Mouse (Mus musculus): Measurements from ENCODE around the gene Galr2. TPM values are rescaled to one million over a fixed set of nuclear protein-coding genes. Genes with fewer than 3 reads are reported as not detected.

Gene Galr2
- total RNA-seq, 1 experiment, result 1.8 TPM

GRCm38 (mm10) chr11:116307019-116307725, 26.4 kb downstream of the Galr2 start, which contains the start of gene Exoc7:
TSS of gene Exoc7 (minus strand) at chr11:116307233.
- in situ Hi-C loops (cut with MboI; ENCODE audit: low sequenced_read_pairs in 2 of 2, unreplicated experiment in 2 of 2), result no loop called here
- no peak for DNase-seq (ENCODE audit: low read depth, low spot score)
- Histone ChIP-seq H3K27ac (ENCODE audit: insufficient read depth, low read depth, low read length, poor library complexity, severe bottlenecking) (no peak within 1 kb of the TSS), H3K9me3 (ENCODE audit: control insufficient read depth, insufficient read depth, low read depth, low read length) (no peaks in the 10 kb centered on the region), H3K36me3 (ENCODE audit: control insufficient read depth, insufficient read depth, low read length, poor library complexity, severe bottlenecking) (peaks cover 6% of the 10 kb centered on the region), H3K4me1 (ENCODE audit: control insufficient read depth in 2 of 2, insufficient read depth in 2 of 2, low read length in 2 of 2, poor library complexity in 1 of 2) (peaks cover 0 to 6% of the 10 kb centered on the region in 2 experiments; a peak in 1 of 4 replicates), H3K9ac (ENCODE audit: insufficient read depth, low read depth, low read length, poor library complexity, severe bottlenecking) (peak within 1 kb of the TSS; percentile 76), H3K4me3 (ENCODE audit: insufficient read depth in 1 of 2, low read depth in 1 of 2, low read length in 2 of 2, poor library complexity in 1 of 2, severe bottlenecking in 1 of 2) (peak within 1 kb of the TSS; percentile 81 to 88)
- no peak for TF ChIP-seq MAFK (IDR thresholded peaks at IDR 0.05; ENCODE audit: insufficient read depth, low read depth, low read length)
- TF ChIP-seq ZNF384 (IDR thresholded peaks at IDR 0.05; ENCODE audit: low read depth, low read length), result no peak
- TF ChIP-seq ZC3H11A (IDR thresholded peaks at IDR 0.05; ENCODE audit: borderline replicate concordance, low read depth, low read length), result no peak
- TF ChIP-seq CHD2 (IDR thresholded peaks at IDR 0.05; ENCODE audit: low read depth, low read length), result no peak
- no peak for TF ChIP-seq HCFC1 (IDR thresholded peaks at IDR 0.05; ENCODE audit: borderline replicate concordance, insufficient read depth, low read length)

GRCm38 (mm10) chr11:116307762-116308531, 27.2 kb downstream of the Galr2 start:
- no peaks in the 10 kb centered on the region for H3K9me3 ChIP-seq (ENCODE audit: control insufficient read depth, insufficient read depth, low read depth, low read length)
- TF ChIP-seq HCFC1 (IDR thresholded peaks at IDR 0.05; ENCODE audit: borderline replicate concordance, insufficient read depth, low read length), result no peak
- TF ChIP-seq ZNF384 (IDR thresholded peaks at IDR 0.05; ENCODE audit: low read depth, low read length), result no peak
- TF ChIP-seq MAFK (IDR thresholded peaks at IDR 0.05; ENCODE audit: insufficient read depth, low read depth, low read length), result no peak
- TF ChIP-seq ZC3H11A (IDR thresholded peaks at IDR 0.05; ENCODE audit: borderline replicate concordance, low read depth, low read length), result no peak
- TF ChIP-seq CHD2 (IDR thresholded peaks at IDR 0.05; ENCODE audit: low read depth, low read length), result peak; percentile 67
- H3K9ac ChIP-seq (ENCODE audit: insufficient read depth, low read depth, low read length, poor library complexity, severe bottlenecking), result no peak overlapping the region
- in situ Hi-C loops (cut with MboI; ENCODE audit: low sequenced_read_pairs in 2 of 2, unreplicated experiment in 2 of 2), result no loop called here
- peaks cover 0 to 6% of the 10 kb centered on the region in 2 experiments; a peak in 1 of 4 replicates for H3K4me1 ChIP-seq (ENCODE audit: control insufficient read depth in 2 of 2, insufficient read depth in 2 of 2, low read length in 2 of 2, poor library complexity in 1 of 2)
- no peak for DNase-seq (ENCODE audit: low read depth, low spot score)
- H3K36me3 ChIP-seq (ENCODE audit: control insufficient read depth, insufficient read depth, low read length, poor library complexity, severe bottlenecking), result peaks cover 6% of the 10 kb centered on the region
- H3K27ac ChIP-seq (ENCODE audit: insufficient read depth, low read depth, low read length, poor library complexity, severe bottlenecking), result no peak overlapping the region
- H3K4me3 ChIP-seq (ENCODE audit: insufficient read depth in 1 of 2, low read depth in 1 of 2, low read length in 2 of 2, poor library complexity in 1 of 2, severe bottlenecking in 1 of 2), result no peak overlapping the region

DNA sequence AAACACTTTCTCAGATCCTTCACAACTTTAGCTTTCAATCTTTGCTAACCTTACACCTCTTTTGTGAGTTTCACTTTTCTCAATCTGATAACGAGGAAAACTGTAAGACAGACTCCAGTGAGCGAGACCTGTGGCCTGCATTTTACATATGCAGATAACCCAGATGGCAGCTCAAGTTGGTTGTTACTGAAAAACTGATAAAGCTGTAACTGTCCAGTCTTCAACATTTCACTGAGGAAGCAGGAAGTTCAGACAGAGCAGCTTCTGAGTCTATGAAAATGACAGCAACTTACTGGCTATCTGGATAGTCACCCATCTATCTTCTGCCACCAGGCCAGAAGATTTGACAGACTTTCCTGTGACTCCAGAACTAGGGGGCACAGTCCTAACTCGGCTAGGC, 28.9 kb downstream of the Galr2 start:
- no peaks in the 10 kb centered on the region for H3K9me3 ChIP-seq (ENCODE audit: control insufficient read depth, insufficient read depth, low read depth, low read length)
- H3K4me3 ChIP-seq (ENCODE audit: insufficient read depth in 1 of 2, low read depth in 1 of 2, low read length in 2 of 2, poor library complexity in 1 of 2, severe bottlenecking in 1 of 2), result no peak overlapping the region
- H3K36me3 ChIP-seq (ENCODE audit: control insufficient read depth, insufficient read depth, low read length, poor library complexity, severe bottlenecking), result peaks cover 2% of the 10 kb centered on the region
- H3K4me1 ChIP-seq (ENCODE audit: control insufficient read depth in 2 of 2, insufficient read depth in 2 of 2, low read length in 2 of 2, poor library complexity in 1 of 2), result peaks cover 0 to 6% of the 10 kb centered on the region in 2 experiments; a peak in 1 of 4 replicates
- TF ChIP-seq MAFK (IDR thresholded peaks at IDR 0.05; ENCODE audit: insufficient read depth, low read depth, low read length) (no peak), ZNF384 (IDR thresholded peaks at IDR 0.05; ENCODE audit: low read depth, low read length) (no peak), HCFC1 (IDR thresholded peaks at IDR 0.05; ENCODE audit: borderline replicate concordance, insufficient read depth, low read length) (no peak), ZC3H11A (IDR thresholded peaks at IDR 0.05; ENCODE audit: borderline replicate concordance, low read depth, low read length) (no peak), CHD2 (IDR thresholded peaks at IDR 0.05; ENCODE audit: low read depth, low read length) (no peak)
- no peak overlapping the region for H3K27ac ChIP-seq (ENCODE audit: insufficient read depth, low read depth, low read length, poor library complexity, severe bottlenecking)
- no peak for DNase-seq (ENCODE audit: low read depth, low spot score)
- in situ Hi-C loops (cut with MboI; ENCODE audit: low sequenced_read_pairs in 2 of 2, unreplicated experiment in 2 of 2), result no loop called here
- no peak overlapping the region for H3K9ac ChIP-seq (ENCODE audit: insufficient read depth, low read depth, low read length, poor library complexity, severe bottlenecking)

GRCm38 (mm10) chr11:116311169-116311568, 30.4 kb downstream of the Galr2 start:
- H3K4me1 ChIP-seq (ENCODE audit: control insufficient read depth in 2 of 2, insufficient read depth in 2 of 2, low read length in 2 of 2, poor library complexity in 1 of 2), result peaks cover 0 to 5% of the 10 kb centered on the region in 2 experiments; a peak in 1 of 4 replicates
- H3K4me3 ChIP-seq (ENCODE audit: insufficient read depth in 1 of 2, low read depth in 1 of 2, low read length in 2 of 2, poor library complexity in 1 of 2, severe bottlenecking in 1 of 2), result no peak overlapping the region
- H3K27ac ChIP-seq (ENCODE audit: insufficient read depth, low read depth, low read length, poor library complexity, severe bottlenecking), result no peak overlapping the region
- in situ Hi-C loops (cut with MboI; ENCODE audit: low sequenced_read_pairs in 2 of 2, unreplicated experiment in 2 of 2), result loop anchor here in 1 of 2 experiments (10.0 kb wide), 1 partner anchor 134 kb away; no protein-coding TSS in a partner anchor
- H3K9me3 ChIP-seq (ENCODE audit: control insufficient read depth, insufficient read depth, low read depth, low read length), result no peaks in the 10 kb centered on the region
- TF ChIP-seq HCFC1 (IDR thresholded peaks at IDR 0.05; ENCODE audit: borderline replicate concordance, insufficient read depth, low read length), result no peak
- no peak for TF ChIP-seq ZC3H11A (IDR thresholded peaks at IDR 0.05; ENCODE audit: borderline replicate concordance, low read depth, low read length)
- TF ChIP-seq MAFK (IDR thresholded peaks at IDR 0.05; ENCODE audit: insufficient read depth, low read depth, low read length), result no peak
- no peak for TF ChIP-seq CHD2 (IDR thresholded peaks at IDR 0.05; ENCODE audit: low read depth, low read length)
- H3K9ac ChIP-seq (ENCODE audit: insufficient read depth, low read depth, low read length, poor library complexity, severe bottlenecking), result no peak overlapping the region
- H3K36me3 ChIP-seq (ENCODE audit: control insufficient read depth, insufficient read depth, low read length, poor library complexity, severe bottlenecking), result no peaks in the 10 kb centered on the region
- no peak for DNase-seq (ENCODE audit: low read depth, low spot score)
